Mouse (Mus musculus) cerebellum, adult 18-20 months (tissue): ENCODE results near the gene Fbrs.
"Not testable (repeated sequence)": the region's sequence is repeated elsewhere in the genome, so short reads cannot be mapped to it uniquely, and the experiment has no call there.

ENCODE experiments used
- DNase-seq, 2 experiments: peaks; one replicate each; pipeline ENCODE4 v3.0.0; 2021

Fbrs gene

DNA sequence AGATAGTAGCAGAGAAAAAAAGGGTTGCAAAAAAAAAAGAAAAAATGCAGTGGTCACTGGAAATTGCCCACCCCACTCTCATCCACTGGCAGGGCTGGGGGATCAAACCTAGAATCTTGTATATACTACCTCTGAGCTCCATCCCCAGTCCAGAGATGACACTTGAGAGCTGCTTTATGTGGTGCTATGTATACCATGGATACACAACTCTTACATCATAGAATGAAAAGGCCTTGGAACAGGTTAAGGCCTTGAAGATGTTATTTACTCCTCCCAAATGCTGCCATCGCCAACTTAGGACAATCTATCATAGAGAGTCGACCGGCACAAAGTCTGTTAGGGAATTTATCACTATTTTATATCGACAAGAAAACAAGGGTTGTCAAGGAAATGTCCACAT is 2.1 kb upstream of the Fbrs start:
- DNase-seq: no peak

DNA sequence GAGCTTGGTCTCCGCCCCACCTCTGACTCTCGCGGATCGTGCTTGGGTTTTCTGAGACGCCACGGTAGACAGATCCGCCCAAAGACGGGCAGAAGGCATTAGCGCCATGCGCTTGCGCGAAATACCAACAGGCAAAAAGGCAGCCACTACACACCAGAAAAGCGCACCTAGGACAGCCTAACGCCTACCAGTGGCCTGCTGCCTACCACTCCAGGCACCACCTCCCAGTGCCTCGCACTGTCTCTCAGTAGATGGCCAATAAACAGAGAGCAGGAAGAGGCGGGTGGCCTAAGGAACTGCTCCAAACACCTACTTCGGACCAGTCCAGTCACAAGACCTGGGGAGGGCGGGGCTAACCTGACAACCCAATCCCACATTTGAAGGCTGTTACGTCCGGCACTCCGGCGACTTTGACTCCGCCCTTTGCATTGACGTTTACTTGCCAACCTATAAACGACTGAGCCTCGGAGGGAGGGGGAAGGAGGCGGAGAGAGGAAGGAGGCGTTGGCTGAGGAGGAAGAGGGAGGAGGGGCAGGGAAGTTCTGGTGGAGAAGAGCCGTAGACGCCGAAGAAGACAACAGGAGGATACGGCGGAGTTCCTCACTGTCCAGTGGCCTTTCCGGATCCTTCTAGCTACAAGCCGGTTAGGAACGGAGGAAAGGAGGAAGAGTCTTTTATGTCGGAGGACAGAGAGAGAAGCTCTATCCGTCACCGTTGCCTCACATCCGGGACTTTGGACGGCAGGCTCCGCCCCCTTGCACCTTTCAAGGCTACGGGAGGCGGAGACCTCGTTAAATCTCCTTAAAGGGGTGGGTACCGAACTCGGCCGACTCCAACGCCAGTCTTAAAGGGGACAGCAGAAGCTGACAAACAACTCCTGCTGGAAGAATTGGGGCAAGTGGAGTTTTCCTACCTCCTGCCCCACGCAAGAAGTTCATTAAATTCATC is 1.0 kb upstream of the Fbrs start:
- DNase-seq: peak; percentile 98 to 100

DNA sequence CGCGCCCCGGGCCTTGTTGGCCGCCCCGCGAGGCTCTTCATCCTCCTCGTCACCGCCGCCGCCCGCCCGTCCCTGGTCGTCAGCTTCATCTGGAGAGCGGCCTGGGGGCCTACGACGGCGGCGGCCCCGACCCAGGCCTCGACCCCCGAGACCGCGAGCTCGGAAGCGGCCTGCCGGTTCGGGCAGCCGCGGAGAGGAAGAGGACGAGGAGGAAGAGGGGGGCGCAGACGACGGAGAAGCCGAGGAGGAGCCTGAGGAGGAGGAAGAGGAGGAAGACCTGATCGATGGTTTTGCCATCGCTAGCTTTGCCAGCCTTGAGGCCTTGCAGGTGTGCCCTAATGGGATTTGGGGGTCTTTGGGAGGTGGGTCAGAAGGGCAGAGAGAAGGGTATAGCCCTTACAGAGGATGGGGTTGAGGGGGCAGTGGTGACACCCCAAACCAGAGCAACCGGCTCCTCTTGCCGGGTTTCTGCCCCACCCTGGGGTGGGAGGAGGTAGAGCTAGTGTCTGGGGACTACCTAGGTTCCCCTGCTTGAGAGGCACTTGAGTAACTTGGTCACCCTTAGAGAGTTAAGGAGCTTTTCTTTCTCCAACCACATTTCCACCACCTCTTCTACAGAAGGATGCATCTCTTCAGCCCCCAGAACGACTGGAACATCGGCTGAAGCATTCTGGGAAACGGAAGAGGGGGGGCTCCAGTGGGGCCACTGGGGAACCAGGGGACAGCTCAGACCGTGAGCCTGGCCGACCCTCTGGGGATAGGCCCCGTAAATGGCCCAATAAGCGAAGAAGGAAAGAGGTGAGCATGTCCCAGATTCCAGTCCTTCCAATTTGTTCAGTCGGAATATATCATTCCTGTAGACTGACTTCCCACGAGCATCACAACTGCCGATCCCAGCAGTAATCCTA is 573 bp downstream of the Fbrs start:
- DNase-seq: peak in 1 of 2 experiments; percentile 36

DNA sequence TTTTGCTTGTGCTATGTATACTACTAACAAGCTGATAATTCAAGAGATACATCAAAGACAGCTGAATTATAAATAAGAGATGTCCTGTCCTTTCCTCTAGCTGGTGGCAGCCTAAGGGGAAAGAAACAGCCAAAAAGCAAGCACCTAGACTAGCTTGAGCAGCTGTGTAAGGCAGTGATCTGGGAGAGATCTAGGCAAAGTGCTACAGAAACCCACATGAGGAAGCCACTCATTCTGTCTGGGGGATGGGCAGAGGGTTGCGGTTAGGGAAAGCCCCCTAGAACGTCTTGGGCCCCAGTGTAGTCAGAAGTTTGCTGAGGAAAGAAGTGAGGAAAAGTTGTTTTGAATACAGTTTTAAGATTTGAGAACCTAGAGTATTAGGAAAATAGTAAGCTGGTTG is 1.3 kb downstream of the Fbrs start:
- DNase-seq: no peak

DNA sequence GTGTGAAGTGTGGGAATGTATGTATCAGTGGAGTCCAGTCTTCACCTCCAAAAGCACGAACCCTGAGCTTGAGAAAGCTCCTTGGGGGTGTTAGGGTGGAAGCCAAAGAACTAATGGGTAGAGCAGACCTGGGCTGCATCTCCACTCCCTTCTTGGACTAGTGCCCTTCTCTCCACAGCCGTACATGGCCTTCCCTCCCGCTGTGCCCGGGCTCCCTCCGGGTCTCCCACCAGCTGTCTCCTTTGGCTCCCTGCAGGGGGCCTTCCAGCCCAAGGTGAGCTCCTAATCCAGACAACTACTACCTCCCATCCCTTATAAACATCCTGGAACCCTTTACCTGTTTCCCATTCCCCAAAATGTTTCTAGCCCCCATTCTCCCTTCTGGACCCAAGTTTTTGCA is 6.4 kb downstream of the Fbrs start:
- peak; percentile 43 to 51 for DNase-seq

DNA sequence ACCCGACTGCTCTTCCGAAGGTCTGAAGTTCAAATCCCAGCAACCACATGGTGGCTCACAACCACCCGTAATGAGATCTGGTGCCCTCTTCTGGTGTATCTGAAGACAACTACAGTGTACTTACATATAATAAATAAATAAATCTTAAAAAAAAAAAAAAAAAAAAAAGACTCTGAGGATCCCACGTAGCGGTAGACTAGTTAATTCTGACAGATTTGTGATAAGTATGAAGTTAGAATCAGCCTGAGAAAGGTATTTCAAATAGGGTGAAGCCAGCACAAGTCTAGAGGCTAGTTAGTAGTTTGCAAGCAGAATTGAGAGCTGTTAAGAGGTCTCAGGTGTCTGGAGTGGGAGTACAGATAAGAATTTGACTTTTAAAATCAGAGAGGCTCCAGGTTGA is 9.4 kb downstream of the Fbrs start:
- DNase-seq: not testable (repeated sequence)

DNA sequence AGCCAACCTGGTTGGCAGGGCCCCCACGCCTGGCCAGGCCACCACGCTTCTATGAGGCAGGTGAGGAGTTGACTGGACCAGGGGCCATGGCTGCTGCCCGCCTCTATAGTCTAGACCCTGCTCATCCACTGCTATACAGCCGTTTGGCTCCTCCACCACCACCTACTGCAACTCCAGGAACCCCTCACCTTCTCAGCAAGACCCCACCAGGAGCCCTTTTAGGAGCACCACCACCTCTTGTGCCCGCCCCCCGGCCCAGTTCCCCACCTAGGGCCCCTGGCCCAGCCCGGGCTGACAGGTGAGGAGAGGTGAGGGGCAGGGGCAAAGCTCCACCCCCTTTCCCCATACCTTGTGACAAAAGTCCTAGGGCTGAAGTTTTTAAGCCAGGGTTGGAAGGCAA is 11.0 kb downstream of the Fbrs start:
- DNase-seq: no peak

DNA sequence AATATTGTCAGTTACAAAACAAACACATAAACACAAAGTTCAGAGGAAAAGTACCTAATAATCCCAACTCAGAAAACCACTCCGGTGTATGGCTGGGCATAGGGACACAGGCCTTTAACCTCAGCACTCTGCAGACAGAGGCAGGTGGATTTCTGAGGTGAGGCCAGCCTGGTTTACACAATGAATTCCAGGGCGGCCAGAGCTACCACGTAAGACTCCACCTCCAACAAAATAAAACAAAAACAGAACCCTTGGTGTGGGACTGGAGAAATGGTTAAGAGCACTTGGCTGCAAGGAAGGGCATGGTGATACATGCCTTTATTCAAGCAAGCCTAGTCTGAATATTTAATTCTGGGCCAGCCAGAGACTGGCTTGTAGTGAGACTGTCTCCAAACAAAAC is 12.8 kb downstream of the Fbrs start:
- DNase-seq: no peak

DNA sequence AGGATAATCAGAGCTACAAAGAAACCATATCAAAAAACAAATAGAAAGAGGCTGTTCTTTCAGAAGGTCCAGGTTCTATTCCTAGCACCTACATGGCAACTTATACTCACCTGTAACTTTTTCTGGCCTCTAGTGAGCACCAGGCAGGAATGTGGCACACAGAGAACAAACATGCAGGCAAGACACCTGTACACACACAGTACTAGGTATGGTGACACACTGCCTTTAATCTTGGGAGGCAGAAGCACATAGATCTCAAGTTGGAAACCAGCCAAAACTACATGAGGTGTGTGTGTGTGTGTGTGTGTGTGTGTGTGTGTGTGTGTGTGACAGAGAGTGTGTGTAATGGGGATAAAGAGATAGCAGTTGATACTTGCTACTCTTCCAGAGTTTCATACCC is 15.6 kb downstream of the Fbrs start:
- DNase-seq: no peak

DNA sequence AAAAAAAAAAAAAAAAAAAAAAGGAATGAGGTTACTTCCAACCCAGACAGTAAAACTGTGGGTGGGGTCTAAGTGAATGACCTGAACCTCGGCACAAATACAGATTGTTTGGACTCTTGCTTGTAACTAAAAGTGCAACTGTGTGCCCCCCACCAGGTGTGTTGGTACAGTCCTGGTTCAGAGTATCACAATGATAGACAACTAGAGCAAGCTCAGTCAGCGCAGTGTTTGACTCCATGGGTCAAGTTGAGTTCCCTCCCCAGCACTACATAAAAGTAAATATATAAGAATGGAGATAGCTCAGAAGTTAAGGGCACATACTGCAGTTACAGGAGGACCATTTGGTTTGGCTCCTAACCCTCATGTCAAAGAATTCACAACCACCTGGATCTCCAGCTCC is 18.4 kb downstream of the Fbrs start:
- no peak for DNase-seq

DNA sequence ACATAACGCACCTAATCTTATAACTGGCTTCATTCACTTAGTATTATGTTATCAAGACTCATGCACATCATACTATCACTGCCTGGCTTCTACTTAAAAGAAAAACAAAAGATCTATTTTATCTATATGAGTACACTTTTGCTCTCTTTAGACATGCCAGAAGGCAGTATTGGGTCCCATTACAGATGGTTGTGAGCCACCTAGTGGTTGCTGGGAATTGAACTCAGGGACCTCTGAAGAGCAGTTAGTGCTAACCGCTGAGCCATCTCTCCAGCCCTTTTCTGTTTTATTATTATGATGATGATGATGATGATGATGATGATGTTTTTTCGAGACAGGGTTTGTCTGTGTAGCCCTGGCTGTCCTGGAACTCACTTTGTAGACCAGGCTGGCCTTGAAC is 19.4 kb downstream of the Fbrs start:
- DNase-seq: peak; percentile 47 to 57

DNA sequence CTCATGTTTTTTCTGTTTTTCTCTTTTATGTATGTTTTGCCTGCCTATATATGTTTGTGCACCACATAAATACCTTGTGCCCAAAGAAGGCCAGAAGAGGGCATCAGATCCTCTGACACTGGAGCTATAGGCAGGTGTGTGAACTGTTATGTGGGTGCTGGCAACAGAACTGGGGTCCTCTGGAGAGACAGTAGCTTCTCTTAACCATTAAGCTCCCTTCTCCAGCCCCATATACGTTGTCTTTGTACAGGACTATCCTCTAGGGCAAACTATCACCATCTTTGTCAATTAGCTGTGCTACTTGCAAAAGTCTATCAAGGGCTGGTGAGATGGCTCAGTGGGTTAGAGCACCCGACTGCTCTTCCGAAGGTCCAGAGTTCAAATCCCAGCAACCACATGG is 29.3 kb downstream of the Fbrs start:
- no peak for DNase-seq

DNA sequence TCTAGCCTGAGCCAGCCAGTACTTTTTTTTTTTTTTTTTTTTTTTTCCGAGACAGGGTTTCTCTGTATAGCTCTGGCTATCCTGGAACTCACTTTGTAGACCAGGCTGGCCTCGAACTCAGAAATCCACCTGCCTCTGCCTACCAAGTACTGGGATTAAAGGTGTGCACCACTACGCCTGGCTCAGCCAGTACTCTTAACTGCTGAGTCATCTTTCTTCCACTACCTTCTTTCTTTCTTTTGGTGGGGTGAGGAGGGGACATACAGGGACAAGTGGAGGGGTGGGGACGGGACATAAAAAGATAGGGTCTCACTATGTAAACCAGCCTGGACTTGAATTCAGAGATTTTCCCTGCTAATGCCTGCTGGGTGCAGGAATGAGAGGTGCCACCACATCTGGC is 30.8 kb downstream of the Fbrs start:
- DNase-seq: not testable (repeated sequence)

DNA sequence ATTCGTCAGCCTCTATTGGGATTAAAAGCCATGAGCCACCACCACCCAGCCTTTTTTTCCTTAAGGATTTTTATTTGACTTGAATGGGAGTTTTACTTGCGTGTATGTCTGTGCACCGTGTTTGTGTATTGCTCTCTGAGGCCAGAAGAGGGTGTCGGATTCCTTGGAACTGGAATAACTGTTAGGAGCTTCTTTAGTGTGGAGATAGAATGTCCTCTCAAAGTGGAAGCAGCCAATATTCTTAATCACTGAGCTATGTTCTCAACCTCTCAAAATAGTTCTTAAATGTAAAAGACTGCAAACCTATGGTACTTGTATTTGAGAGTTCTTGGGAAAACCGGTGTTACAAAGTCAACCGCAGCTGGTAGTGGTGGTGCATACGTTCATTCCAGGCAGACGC is 32.2 kb downstream of the Fbrs start:
- DNase-seq: peak; percentile 25 to 29

DNA sequence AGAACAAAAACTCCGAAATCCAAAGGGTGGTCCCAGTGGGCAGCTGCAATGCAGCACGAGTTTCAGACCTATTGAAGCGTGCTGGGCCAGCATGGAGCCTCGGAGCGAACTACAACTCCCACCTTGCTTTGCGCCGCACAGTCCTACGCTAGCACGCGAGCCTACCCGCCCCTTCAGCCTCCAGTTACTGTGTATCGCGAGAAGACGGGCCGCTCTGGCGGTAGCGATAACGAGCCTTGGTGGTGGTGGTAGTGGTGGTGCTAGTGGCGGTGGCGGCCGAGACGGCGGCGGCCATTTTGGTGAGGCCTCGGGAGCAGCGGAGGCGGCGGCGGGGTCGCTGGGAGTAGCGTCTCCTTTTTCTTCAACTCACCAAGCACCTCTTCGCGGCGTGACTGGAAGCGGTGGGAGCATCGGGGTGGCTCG is 32.8 kb downstream of the Fbrs start, which contains the start of gene Srcap:
Gene Srcap (plus strand): TSS at position 176 of the 423 bp plus-strand sequence.
- peak; percentile 93 to 97 for DNase-seq

DNA sequence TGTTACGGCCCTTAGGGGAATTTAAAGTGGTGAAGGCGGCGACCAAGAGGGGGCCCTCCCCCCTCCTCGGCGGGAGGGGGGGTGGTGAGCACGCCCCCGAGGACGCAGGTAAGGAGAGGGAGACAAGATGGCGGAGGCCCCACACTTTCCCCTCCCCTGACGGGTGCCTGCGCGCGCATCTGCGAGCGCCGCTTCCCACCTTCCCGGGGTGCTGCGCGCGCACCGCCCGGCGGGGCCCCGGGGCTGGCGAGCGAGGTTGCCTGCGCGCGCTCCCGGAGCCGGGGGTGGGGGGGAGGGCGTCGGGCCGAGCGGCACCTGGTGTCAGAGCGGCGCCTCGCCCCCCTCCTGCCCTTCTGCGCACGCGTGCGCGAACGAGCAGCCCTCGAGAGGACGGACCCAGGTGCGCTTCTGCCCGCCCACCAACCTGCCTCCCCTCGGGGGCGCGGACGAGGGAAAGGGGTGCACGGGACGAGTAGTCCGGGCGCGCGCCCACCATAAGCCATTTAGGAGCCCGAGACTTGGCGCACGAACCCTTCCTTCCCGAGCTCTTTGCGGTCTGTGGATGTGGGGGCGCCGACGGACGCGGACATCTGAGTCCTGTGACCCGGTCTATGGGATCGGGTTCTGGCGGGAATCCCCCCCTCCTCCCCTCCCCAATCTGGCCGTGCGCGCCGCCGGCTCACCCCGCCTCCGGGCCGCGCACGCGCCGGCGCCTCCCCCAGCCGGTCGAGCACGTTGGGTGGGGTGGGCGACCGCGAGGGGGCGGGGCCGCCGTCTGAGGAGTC is 33.4 kb downstream of the Fbrs start:
- DNase-seq: peak; percentile 85 to 92

DNA sequence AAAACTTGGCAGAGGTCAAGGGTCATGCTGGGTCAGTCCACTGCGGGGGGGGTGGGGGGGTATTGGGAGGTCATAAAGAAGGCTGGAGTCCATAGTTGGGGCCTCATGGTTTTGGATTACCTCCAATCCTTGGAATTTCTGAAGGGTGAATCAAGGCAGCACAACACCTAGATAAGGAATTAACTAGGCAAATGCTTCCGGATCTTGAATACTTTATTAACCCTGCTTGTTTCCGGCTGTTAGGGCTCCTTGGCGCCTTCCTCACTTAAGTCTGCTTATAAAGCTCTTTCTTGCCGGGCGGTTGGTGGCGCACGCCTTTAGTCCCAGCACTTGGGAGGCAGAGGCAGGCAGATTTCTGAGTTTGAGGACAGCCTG is 34.0 kb downstream of the Fbrs start:
- peak in 1 of 2 experiments; percentile 32 for DNase-seq

DNA sequence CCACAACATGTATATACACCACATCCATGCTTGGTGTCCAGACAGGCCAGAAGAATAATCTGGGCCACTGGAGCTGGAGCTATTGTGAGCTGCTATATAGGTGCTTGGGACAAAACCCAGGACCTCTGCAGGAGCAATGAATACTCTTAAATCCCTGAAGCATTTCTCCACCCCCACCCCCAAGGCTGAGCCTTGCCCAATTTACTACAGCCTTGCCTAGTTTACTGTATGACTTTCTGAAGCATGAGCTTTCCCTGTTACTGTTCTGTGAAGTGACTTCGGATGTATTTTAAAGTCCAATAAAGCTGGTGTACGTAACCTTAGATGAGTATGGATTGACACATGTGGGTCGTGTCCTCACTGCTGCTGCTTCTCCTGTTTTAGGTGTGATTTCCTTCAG is 34.8 kb downstream of the Fbrs start:
- no peak for DNase-seq

DNA sequence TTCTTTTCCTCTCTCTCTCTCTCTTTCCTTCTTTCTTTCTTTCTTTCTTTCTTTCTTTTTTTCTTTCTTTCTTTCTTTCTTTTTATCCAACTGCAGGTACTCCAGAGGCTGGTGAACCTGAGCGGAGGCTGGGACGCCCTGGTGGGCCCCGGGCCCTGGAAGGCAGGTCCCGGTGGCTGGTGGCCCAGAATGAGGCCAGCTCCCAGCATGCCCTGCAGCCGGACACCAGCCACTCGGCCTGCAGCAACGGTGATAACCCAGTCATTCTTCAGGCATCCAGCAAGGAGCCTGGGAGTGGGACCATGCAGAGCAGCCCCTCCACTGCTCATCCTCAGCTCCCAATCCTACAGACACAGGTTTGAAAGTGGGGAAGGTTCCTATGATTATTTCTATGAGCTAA is 36.8 kb downstream of the Fbrs start:
- DNase-seq: peak; percentile 47 to 50

DNA sequence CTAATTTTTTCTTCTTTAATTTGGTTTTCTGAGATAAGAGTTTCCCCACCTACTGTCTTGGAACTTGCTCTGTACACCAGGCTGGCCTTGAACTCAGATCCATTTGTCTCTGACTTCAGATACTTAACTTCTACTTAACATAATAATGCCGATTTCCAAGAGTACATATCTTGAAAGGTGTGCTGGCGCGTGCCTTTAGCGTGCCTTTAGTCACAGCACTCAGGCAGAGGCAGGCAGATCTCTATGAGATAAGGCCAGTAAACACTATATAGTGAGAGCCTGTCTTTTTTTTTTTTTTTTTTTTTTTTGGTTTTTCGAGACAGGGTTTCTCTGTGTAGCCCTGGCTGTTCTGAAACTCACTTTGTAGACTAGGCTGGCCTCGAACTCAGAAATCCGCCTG is 37.3 kb downstream of the Fbrs start:
- DNase-seq: no peak

DNA sequence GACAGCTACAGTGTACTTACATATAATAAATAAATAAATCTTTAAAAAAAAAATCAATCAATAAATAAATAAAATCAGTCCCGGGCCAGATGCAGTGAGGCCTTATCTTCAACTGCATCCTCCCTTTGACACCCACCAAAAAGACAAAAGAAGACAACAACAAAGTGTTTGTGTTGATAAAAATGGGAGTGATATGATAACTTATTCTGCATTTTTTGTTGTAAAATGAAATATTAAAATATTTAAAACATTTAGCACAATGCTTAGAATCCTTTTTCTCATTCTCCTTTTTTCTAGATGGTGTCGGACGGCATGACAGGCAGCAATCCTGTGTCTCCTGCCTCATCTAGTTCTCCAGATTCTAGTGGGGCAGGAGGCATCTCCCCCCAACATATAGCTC is 40.3 kb downstream of the Fbrs start, which contains the start of gene Gm42715:
Gene Gm42715 (plus strand): TSS at position 301 of the 400 bp plus-strand sequence.
- no peak for DNase-seq
